Mouse (Mus musculus) heart, postnatal 0 days (tissue): Measurements from ENCODE around the gene Adh4. TPM values are rescaled to one million over a fixed set of nuclear protein-coding genes. Genes with fewer than 3 reads are reported as not detected.

Experiments used
- ATAC-seq: fragments of 200-750 bp; cut with Nextera tagmentation; 2 replicates; pipeline ENCODE4 v1.8.0; 2017; ENCODE audit warnings: low read depth, moderate number of reproducible peaks, moderate library complexity; ENCODE audit not compliant: insufficient read depth
- DNase-seq: peaks from one replicate; pipeline ENCODE4 v3.0.0-alpha.2; 2016; ENCODE audit warnings: low spot score
- H3K27ac ChIP-seq: fragments of 300-500 bp; sonication (generic); 2 replicates; pipeline ENCODE4 v1.5.1; 2014; ENCODE audit warnings: low read depth, mild to moderate bottlenecking
- H3K27me3 ChIP-seq: fragments of 300-500 bp; sonication (generic); 2 replicates; pipeline ENCODE4 v1.6.1; 2014; ENCODE audit warnings: low read length, mixed read lengths; ENCODE audit not compliant: control insufficient read depth, insufficient read depth
- H3K36me3 ChIP-seq: fragments of 300-500 bp; sonication (generic); replicated peaks from 2 replicates; pipeline ENCODE4 v1.6.1; 2014; ENCODE audit warnings: low read length, mixed read lengths; ENCODE audit not compliant: control insufficient read depth, insufficient read depth
- H3K4me1 ChIP-seq: fragments of 300-500 bp; sonication (generic); 2 replicates; pipeline ENCODE4 v1.6.1; 2014; ENCODE audit warnings: antibody characterized with exemption; ENCODE audit not compliant: control insufficient read depth, insufficient read depth
- H3K4me2 ChIP-seq: fragments of 300-500 bp; sonication (generic); 2 replicates; pipeline ENCODE4 v1.6.1; 2014; ENCODE audit warnings: low read depth, mild to moderate bottlenecking, low read length, moderate library complexity
- H3K4me3 ChIP-seq: fragments of 300-500 bp; sonication (generic); 2 replicates; pipeline ENCODE4 v1.5.1; 2014; ENCODE audit warnings: low read depth, low read length
- H3K9ac ChIP-seq: fragments of 300-500 bp; sonication (generic); replicated peaks from 2 replicates; pipeline ENCODE4 v1.6.1; 2014; ENCODE audit warnings: low read depth, low read length, mixed read lengths
- H3K9me3 ChIP-seq: fragments of 300-500 bp; sonication (generic); replicated peaks from 2 replicates; pipeline ENCODE4 v1.6.1; 2016; ENCODE audit warnings: low read length; ENCODE audit not compliant: control insufficient read depth
- CTCF ChIP-seq: IDR thresholded peaks from 2 replicates; pipeline ENCODE4 v1.5.1; 2016; ENCODE audit warnings: antibody characterized with exemption, control low read depth, low read depth
- EP300 ChIP-seq: IDR thresholded peaks from 2 replicates; pipeline ENCODE4 v1.6.1; 2016; ENCODE audit warnings: antibody characterized with exemption, low read depth
- WGBS: fragments of 180-500 bp; shearing (Covaris S2); extraction: QIAGEN DNeasy Blood & Tissue Kit; methylation state at CpG from one replicate; pipeline ENCODE4 v1.1.7; 2014; 5-methylcytosine and 5-hydroxymethylcytosine counted together
- polyA plus RNA-seq: library from polyadenylated mRNA; unstranded; fragments of >200 nt; fragmentation: Nextera tagmentation; extraction: Ambion mirVana; gene quantifications from 2 replicates; pipeline ENCODE4 v1.2.1, GENCODE M21; 2015
- total RNA-seq: library from RNA; depleted of rRNA; stranded (reverse); fragments of >200 nt; gene quantifications from 2 replicates; pipeline ENCODE4 v1.2.3, GENCODE M21; 2014; ENCODE audit warnings: low replicate concordance; rRNA removed

Adh4 gene
- total and polyA plus RNA-seq, 2 experiments from 2014 or later = not detected

DNA sequence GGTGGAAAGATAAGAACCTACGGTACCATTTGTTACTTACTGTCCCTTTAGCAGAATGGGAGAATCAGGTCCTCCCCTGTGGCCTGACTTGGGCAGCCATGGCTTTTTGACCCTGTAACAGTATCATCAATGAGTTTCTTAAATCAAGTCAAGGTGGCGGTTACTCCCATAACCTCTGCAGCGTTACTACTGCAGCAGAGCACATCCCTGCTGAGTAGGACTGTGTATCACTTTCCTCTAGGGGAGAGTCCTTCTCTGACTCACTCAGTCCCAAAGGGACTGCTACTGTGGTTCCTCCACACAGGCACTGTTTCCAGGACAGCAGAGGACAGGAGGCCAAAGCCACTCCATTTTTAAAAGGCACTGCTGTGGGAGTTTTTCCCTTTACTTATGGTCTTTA is 55.8 kb downstream of the Adh4 start:
- ATAC-seq = no peak
- no peak for TF ChIP-seq EP300
- no peak for TF ChIP-seq CTCF
- no peak for DNase-seq
- no peaks in the 10 kb centered on the region for H3K4me1 ChIP-seq
- H3K9ac ChIP-seq = no peak overlapping the region
- no peak overlapping the region for H3K27ac ChIP-seq
- H3K36me3 ChIP-seq = peaks cover 57% of the 10 kb centered on the region
- H3K4me2 ChIP-seq = no peak overlapping the region
- no peaks in the 10 kb centered on the region for H3K27me3 ChIP-seq
- no peaks in the 10 kb centered on the region for H3K9me3 ChIP-seq
- WGBS = 78% methylated on average over 3 of the region's 3 CpGs
- no peak overlapping the region for H3K4me3 ChIP-seq

- DNase-seq (no peak), ATAC-seq (no peak)
- H3K27me3 ChIP-seq = no peaks in the 10 kb centered on the region
- no peak overlapping the region for H3K27ac ChIP-seq
- no peaks in the 10 kb centered on the region for H3K9me3 ChIP-seq
- no peak overlapping the region for H3K9ac ChIP-seq
- H3K4me3 ChIP-seq = no peak overlapping the region
- H3K4me1 ChIP-seq = peaks cover 11% of the 10 kb centered on the region; the same call in 1 of the 2 replicates
- no peak overlapping the region for H3K4me2 ChIP-seq
- peaks cover 30% of the 10 kb centered on the region for H3K36me3 ChIP-seq
- TF ChIP-seq EP300 (no peak), CTCF (no peak)
- 89% methylated on average over 8 of the region's 8 CpGs for WGBS
Measured at GRCm38 (mm10) chr3:138479489-138479888, 64.2 kb downstream of the Adh4 start.

Other genes starting within 250 kb of the Adh4 start
- not detected in 2 replicates for gene 4930579F01Rik, start 221.6 kb upstream of the Adh4 start, total RNA-seq
- gene 4930579F01Rik, start 221.6 kb upstream of the Adh4 start, polyA plus RNA-seq = not detected in 2 replicates
- gene Adh7, start 197.7 kb upstream of the Adh4 start, total RNA-seq = not detected in 2 replicates
- gene Adh7, start 197.7 kb upstream of the Adh4 start, polyA plus RNA-seq = 0.51 TPM in 1 of 2 replicates, not detected in the other
- gene Adh1, start 154.5 kb upstream of the Adh4 start, total RNA-seq = 15.8 and 73.9 TPM in 2 replicates
- gene Adh1, start 154.5 kb upstream of the Adh4 start, polyA plus RNA-seq = 10.8 and 11.8 TPM in 2 replicates
- gene Adh6a, start 102.2 kb upstream of the Adh4 start, total RNA-seq = not detected in 2 replicates
- gene Adh6a, start 102.2 kb upstream of the Adh4 start, polyA plus RNA-seq = not detected in 2 replicates
- gene Adh6b, start 73.7 kb upstream of the Adh4 start, total RNA-seq = 1.7 TPM in 1 of 2 replicates, not detected in the other
- gene Adh6b, start 73.7 kb upstream of the Adh4 start, polyA plus RNA-seq = 2.8 and 3.2 TPM in 2 replicates
- 115 and 137 TPM in 2 replicates for gene Adh5, start 27.6 kb downstream of the Adh4 start, total RNA-seq
- 169 and 170 TPM in 2 replicates for gene Adh5, start 27.6 kb downstream of the Adh4 start, polyA plus RNA-seq
- 26.0 and 66.0 TPM in 2 replicates for gene Metap1, start 74.0 kb downstream of the Adh4 start, total RNA-seq
- gene Metap1, start 74.0 kb downstream of the Adh4 start, polyA plus RNA-seq = 31.4 and 33.3 TPM in 2 replicates
- gene Eif4e, start 110.7 kb downstream of the Adh4 start, total RNA-seq = 36.4 and 42.1 TPM in 2 replicates
- 172 and 175 TPM in 2 replicates for gene Eif4e, start 110.7 kb downstream of the Adh4 start, polyA plus RNA-seq